Mouse (Mus musculus): ENCODE measurements around the gene Rin2. TPM values are rescaled to one million over a fixed set of nuclear protein-coding genes. Genes with fewer than 3 reads are reported as not detected.
"Not testable (repeated sequence)": the region's sequence is repeated elsewhere in the genome, so short reads cannot be mapped to it uniquely, and the experiment has no call there.

The Rin2 gene
- polyA plus RNA-seq, 1 experiment from 2014 or later, result 55.2 TPM

DNA sequence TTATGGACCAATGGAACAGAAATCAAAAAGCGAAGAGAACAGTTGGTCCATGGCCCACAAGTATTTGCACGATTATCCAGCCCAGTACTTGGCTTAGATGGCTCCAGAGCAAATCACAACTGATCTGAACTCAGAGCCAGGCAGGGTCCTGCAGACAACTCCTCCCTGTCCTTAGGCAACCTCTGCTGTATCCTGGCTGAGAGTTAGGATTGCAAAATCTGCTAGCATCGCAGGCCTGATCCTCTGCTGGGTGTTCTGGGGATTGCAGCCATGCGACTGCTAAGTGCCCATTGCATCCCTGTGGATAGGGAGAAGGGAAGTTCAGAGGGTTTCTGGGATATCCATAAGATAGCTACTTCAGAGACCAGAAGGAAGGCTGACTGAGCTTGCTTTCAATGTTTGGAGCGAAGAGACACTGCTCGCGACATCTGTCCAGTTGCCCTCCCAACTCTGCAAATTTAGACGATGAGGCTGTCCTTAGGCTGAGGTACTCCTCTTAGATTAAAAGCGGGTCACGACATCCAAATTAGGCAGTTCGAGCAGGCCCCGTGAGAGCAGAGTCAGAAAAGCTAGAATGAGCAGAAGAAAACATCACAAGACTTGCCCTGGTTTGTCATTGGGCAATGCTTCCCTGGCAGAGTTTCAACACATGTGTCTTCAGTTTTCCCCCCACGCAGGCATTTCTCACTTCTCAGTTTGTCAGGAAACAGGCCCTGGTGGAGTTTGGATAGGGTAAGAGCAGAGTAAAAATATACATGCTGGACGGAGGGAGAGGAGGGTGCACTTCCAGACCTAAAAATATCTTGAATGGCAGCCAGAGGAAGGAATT, 213.1 kb downstream of the Rin2 start:
- H3K36me3 ChIP-seq (ENCODE audit: insufficient read depth, low read length), result peaks cover 36% of the 10 kb centered on the region
- WGBS, result 41% methylated on average over 14 of the region's 14 CpGs
- no peaks in the 10 kb centered on the region for H3K27me3 ChIP-seq (replicated peaks; ENCODE audit: insufficient read depth, low read length)
- H3K4me2 ChIP-seq (replicated peaks; ENCODE audit: low read depth, low read length), result no peak overlapping the region
- peak overlapping the region; percentile 83 for H3K27ac ChIP-seq (ENCODE audit: low read length)
- DNase-seq (ENCODE audit: low spot score), result peak; percentile 91
- H3K9me3 ChIP-seq (ENCODE audit: low read length), result no peaks in the 10 kb centered on the region
- no peak overlapping the region for H3K9ac ChIP-seq (replicated peaks; ENCODE audit: low read depth)
- H3K4me3 ChIP-seq (ENCODE audit: low read depth, low read length), result no peak overlapping the region
- peak; percentile 82 for ATAC-seq
- TF ChIP-seq CTCF (IDR thresholded peaks at IDR 0.05) (peak; percentile 80), EP300 (IDR thresholded peaks at IDR 0.05) (peak; percentile 49)
- peaks cover 17% of the 10 kb centered on the region; the same call in 1 of the 2 replicates for H3K4me1 ChIP-seq (ENCODE audit: insufficient read depth, low read depth, low read length)

DNA sequence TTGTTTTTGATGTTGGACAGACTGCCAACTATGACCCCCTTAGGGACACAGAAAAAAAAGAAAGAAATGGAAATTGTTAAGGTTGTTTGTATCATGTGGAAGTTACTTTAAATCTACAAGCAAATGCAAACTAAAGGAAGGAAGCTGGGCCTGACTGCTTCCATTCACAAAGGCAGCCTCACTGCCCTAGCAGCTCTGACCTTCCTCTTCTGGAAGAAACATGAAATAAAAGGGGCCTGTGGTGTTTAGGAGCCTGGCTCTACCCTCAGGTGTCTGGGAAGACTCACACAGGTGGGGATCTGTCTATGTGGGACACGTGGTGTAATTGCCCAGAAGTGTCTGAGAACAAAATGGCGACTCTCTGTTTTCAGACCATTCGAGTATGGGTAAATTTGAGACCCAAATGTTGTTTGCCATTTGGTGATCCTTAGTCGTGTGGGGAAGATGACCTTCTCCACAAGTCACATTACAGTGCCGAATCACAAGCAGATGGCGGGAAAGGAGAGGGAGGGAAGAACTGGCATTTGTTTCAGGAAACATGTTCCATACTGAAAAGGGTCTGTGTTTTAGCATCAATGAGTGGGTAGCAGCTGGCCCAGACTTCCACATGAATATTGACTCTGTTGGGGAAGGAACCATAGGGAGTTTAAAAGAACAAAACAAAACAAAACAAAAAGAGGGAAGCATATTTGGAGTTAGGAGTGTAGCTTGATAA, 213.9 kb downstream of the Rin2 start:
- peak overlapping the region; percentile 83 for H3K27ac ChIP-seq (ENCODE audit: low read length)
- DNase-seq (ENCODE audit: low spot score), result no peak
- peaks cover 17% of the 10 kb centered on the region; the same call in 1 of the 2 replicates for H3K4me1 ChIP-seq (ENCODE audit: insufficient read depth, low read depth, low read length)
- H3K9me3 ChIP-seq (ENCODE audit: low read length), result no peaks in the 10 kb centered on the region
- no peak for TF ChIP-seq CTCF (IDR thresholded peaks at IDR 0.05)
- TF ChIP-seq EP300 (IDR thresholded peaks at IDR 0.05), result no peak
- ATAC-seq, result no peak
- H3K9ac ChIP-seq (replicated peaks; ENCODE audit: low read depth), result no peak overlapping the region
- peaks cover 29% of the 10 kb centered on the region for H3K36me3 ChIP-seq (ENCODE audit: insufficient read depth, low read length)
- no peaks in the 10 kb centered on the region for H3K27me3 ChIP-seq (replicated peaks; ENCODE audit: insufficient read depth, low read length)
- no peak overlapping the region for H3K4me2 ChIP-seq (replicated peaks; ENCODE audit: low read depth, low read length)
- WGBS, result 46% methylated on average over 6 of the region's 6 CpGs
- no peak overlapping the region for H3K4me3 ChIP-seq (ENCODE audit: low read depth, low read length)

GRCm38 (mm10) chr2:145890571-145890970, 215.6 kb downstream of the Rin2 start:
- DNase-seq (ENCODE audit: low spot score) (no peak), ATAC-seq (no peak)
- H3K4me2 ChIP-seq (replicated peaks; ENCODE audit: low read depth, low read length), result no peak overlapping the region
- H3K9ac ChIP-seq (replicated peaks; ENCODE audit: low read depth), result no peak overlapping the region
- H3K36me3 ChIP-seq (ENCODE audit: insufficient read depth, low read length), result peaks cover 12% of the 10 kb centered on the region; the same call in 1 of the 2 replicates
- H3K4me3 ChIP-seq (ENCODE audit: low read depth, low read length), result no peak overlapping the region
- TF ChIP-seq EP300 (IDR thresholded peaks at IDR 0.05) (no peak), CTCF (IDR thresholded peaks at IDR 0.05) (no peak)
- no peaks in the 10 kb centered on the region for H3K9me3 ChIP-seq (ENCODE audit: low read length)
- peaks cover 14% of the 10 kb centered on the region; the same call in 1 of the 2 replicates for H3K4me1 ChIP-seq (ENCODE audit: insufficient read depth, low read depth, low read length)
- H3K27ac ChIP-seq (ENCODE audit: low read length), result no peak overlapping the region
- H3K27me3 ChIP-seq (replicated peaks; ENCODE audit: insufficient read depth, low read length), result no peaks in the 10 kb centered on the region
- WGBS, result 64% methylated on average over 2 of the region's 2 CpGs

DNA sequence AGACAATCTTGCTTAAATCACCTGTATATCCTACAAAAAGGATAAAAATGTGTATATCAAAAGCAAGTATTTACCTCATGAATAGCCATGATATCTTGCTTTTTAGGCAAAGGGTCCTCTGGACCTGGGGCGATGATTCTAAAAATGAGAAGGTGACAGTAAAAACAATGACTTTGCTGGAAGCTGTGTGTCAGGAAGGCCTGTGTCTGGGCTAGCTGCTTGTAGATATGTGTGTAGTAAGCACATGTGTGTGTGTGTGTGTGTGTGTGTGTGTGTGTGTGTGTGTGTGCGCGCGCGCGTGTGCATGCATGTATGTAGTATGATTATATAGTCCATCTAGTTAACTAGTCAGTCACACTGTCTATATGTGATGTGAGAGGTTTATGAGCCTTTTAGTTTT, 218.7 kb downstream of the Rin2 start:
- Histone ChIP-seq H3K9me3 (ENCODE audit: low read length) (no peaks in the 10 kb centered on the region), H3K4me3 (ENCODE audit: low read depth, low read length) (no peak overlapping the region), H3K4me1 (ENCODE audit: insufficient read depth, low read depth, low read length) (peaks cover 6% of the 10 kb centered on the region; the same call in 1 of the 2 replicates), H3K4me2 (replicated peaks; ENCODE audit: low read depth, low read length) (no peak overlapping the region), H3K9ac (replicated peaks; ENCODE audit: low read depth) (no peak overlapping the region), H3K36me3 (ENCODE audit: insufficient read depth, low read length) (no peaks in the 10 kb centered on the region), H3K27ac (ENCODE audit: low read length) (no peak overlapping the region), H3K27me3 (replicated peaks; ENCODE audit: insufficient read depth, low read length) (no peaks in the 10 kb centered on the region)
- no peak for ATAC-seq
- no peak for TF ChIP-seq EP300 (IDR thresholded peaks at IDR 0.05)
- no peak for TF ChIP-seq CTCF (IDR thresholded peaks at IDR 0.05)
- no peak for DNase-seq (ENCODE audit: low spot score)
- WGBS, result 98% methylated on average over 6 of the region's 6 CpGs

DNA sequence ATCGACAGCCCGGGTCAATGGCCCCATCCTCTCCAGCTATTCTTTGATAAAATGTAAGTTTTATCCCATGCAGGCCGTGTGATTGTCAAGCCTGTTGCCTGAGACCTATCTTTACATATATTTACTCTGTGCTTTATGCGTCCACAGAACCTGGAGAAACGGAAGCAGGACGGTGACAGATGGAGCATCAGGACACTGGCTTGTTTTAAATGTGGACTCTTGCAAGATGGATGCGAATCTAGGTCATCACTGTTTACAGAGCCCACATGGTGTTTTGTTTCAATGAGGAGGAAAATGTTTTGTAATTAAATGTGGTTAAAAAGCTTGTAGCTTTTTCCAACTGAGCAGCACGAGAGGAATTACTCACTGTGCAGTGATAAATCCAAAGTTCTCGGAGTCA, 223.1 kb downstream of the Rin2 start:
- Histone ChIP-seq H3K27ac (ENCODE audit: low read length) (no peak overlapping the region), H3K4me1 (ENCODE audit: insufficient read depth, low read depth, low read length) (no peaks in the 10 kb centered on the region), H3K9ac (replicated peaks; ENCODE audit: low read depth) (no peak overlapping the region), H3K27me3 (replicated peaks; ENCODE audit: insufficient read depth, low read length) (no peaks in the 10 kb centered on the region), H3K4me3 (ENCODE audit: low read depth, low read length) (no peak overlapping the region), H3K9me3 (ENCODE audit: low read length) (no peaks in the 10 kb centered on the region), H3K36me3 (ENCODE audit: insufficient read depth, low read length) (no peaks in the 10 kb centered on the region), H3K4me2 (replicated peaks; ENCODE audit: low read depth, low read length) (no peak overlapping the region)
- ATAC-seq (no peak), DNase-seq (ENCODE audit: low spot score) (no peak)
- WGBS, result 52% methylated on average over 9 of the region's 9 CpGs
- no peak for TF ChIP-seq CTCF (IDR thresholded peaks at IDR 0.05)
- no peak for TF ChIP-seq EP300 (IDR thresholded peaks at IDR 0.05)

DNA sequence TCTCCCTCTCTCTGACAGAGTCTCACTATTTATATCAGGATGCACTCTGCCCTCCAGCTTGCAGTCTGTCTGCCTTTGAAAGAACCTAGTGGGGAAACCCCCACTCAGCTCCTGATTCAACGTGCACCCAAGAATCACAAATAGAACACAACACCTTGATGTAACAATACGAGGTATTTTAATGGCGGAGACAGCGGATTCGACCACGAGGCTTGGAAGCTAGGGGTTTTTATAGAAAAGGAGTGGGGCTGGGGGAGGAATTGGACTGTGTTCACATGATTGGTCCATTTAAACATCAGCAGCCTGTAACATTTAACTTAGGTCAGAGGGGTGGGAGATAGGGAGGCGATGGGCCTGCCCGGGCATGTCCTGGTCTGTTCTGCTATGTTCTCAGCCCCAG, 225.3 kb downstream of the Rin2 start:
- not testable (repeated sequence) for H3K9me3 ChIP-seq (ENCODE audit: low read length); H3K27me3 ChIP-seq (replicated peaks; ENCODE audit: insufficient read depth, low read length); H3K36me3 ChIP-seq (ENCODE audit: insufficient read depth, low read length); H3K9ac ChIP-seq (replicated peaks; ENCODE audit: low read depth); H3K4me2 ChIP-seq (replicated peaks; ENCODE audit: low read depth, low read length); H3K4me3 ChIP-seq (ENCODE audit: low read depth, low read length); H3K27ac ChIP-seq (ENCODE audit: low read length); H3K4me1 ChIP-seq (ENCODE audit: insufficient read depth, low read depth, low read length); DNase-seq (ENCODE audit: low spot score); ATAC-seq
- WGBS, result 71% methylated on average over 6 of the region's 8 CpGs

All from lung, postnatal 0 days (tissue).